In the genomic region with DNA sequence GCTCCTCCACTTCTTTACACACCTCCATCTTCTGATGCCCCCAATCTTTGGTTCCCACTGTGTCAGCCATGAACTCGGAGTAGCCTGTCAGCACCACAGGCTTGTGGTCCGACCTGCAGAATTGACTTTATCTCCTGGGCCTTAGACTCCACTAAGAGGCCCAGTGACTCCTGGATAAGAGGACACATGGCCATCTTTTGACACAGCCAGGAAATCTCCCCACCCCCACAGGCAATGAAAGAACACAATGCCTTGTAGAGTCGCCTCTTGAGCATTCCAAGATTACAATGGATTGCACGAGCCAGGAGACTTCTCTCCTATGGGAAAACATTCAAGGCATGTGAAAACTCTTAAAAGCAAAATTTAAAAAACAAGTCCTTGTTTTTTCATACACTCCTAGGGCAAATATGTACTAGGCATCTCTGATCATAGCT, we compare ENCODE assay signal across 15 mouse cellular contexts. TPM values are rescaled to one million over a fixed set of nuclear protein-coding genes. Genes with fewer than 3 reads are reported as not detected.
A peak's percentile ranks its signal among the peaks of the same experiment; 100 is the strongest.
DNase-seq lines count a peak whose midpoint lies in the region.
"Had no signal": no experiment of that assay in that cellular context is flagged by ENCODE, and none has a peak within 500 bp of the region (broad histone marks: within the 10 kb centered on the region; RNA-seq: fewer than 3 reads in every experiment).

No protein-coding gene starts in this region.

- DNase-seq in heart, adult 18-20 months, result peak; percentile 19 to 31
- DNase-seq in heart, adult 11 months, result no peak
- DNase-seq in kidney, postnatal 25 days, result peak; percentile 25 to 35
- DNase-seq in kidney, adult 18-20 months, result no peak
- peak; percentile 21 to 24 for DNase-seq in heart, postnatal 14 days
- no peak for DNase-seq in adrenal gland, adult 8-10 months
- no peak for DNase-seq in T-cell, adult 2 months (ENCODE audit: low spot score)
- DNase-seq in left cerebral cortex, adult 8-10 months (ENCODE audit: low spot score in 2 of 2), result no peak
- DNase-seq: adrenal gland, postnatal 36 days; cerebellum, adult 11-12 months; cerebellum, postnatal 25 days; embryo, embryonic 11 days; layer of hippocampus, adult 9-11 months; right cerebral cortex, postnatal 25 days; thymus, postnatal 36 days had no signal

- intact Hi-C loops in heart, postnatal 14 days (cut with DNase I), result no loop called here

RNA-seq across cellular contexts. Expression of a gene that starts 30.1 kb away (rescaled TPM):
- total RNA-seq in heart, adult 18-20 months (2021), result 100 to 1,000 TPM; 237 to 240 TPM
- total RNA-seq in heart, postnatal 14 days (2021), result 100 to 1,000 TPM; 189 to 196 TPM
- 100 to 1,000 TPM in 1 of 4 experiments, 10 to 100 TPM in 3; 68.6 to 110 (median 87.5) TPM for total RNA-seq in adrenal gland, adult 8-10 months (2022)
- total RNA-seq in left cerebral cortex, adult 8-10 months (2022), result 100 to 1,000 TPM; 110 to 123 (median 118) TPM

RNA-seq across cellular contexts. Expression of a gene that starts 39.6 kb away (rescaled TPM):
- total RNA-seq in heart, adult 18-20 months (2021), result 1 to 10 TPM; 8.3 to 8.4 TPM
- 10 to 100 TPM; 13.8 to 14.1 TPM for total RNA-seq in heart, postnatal 14 days (2021)
- total RNA-seq in adrenal gland, adult 8-10 months (2022), result 100 to 1,000 TPM in 2 of 4 experiments, 10 to 100 TPM in 2; 74.1 to 210 (median 151) TPM
- total RNA-seq in left cerebral cortex, adult 8-10 months (2022), result 100 to 1,000 TPM; 868 to 902 (median 877) TPM

Comparison
In these comparisons a context has a peak if more than half of its experiments do, and no peak if none do; other contexts are left out.
1. DNase-seq: peak in heart, adult 18-20 months (2 of 2), kidney, postnatal 25 days (2 of 2) and heart, postnatal 14 days (2 of 2); none in heart, adult 11 months (single experiment), kidney, adult 18-20 months (single experiment), adrenal gland, adult 8-10 months (single experiment), T-cell, adult 2 months (single experiment) and left cerebral cortex, adult 8-10 months (0 of 2).
2. RNA of a gene that starts 39.6 kb away (total RNA-seq): 868 to 902 TPM in left cerebral cortex, adult 8-10 months and 74.1 to 210 TPM in adrenal gland, adult 8-10 months; 13.8 to 14.1 TPM in heart, postnatal 14 days and 8.3 to 8.4 TPM in heart, adult 18-20 months; every median in the first group is over 4 times any median in the second.